Mouse (Mus musculus): Measurements from ENCODE around the gene Tmem56.

Gene Tmem56

DNA sequence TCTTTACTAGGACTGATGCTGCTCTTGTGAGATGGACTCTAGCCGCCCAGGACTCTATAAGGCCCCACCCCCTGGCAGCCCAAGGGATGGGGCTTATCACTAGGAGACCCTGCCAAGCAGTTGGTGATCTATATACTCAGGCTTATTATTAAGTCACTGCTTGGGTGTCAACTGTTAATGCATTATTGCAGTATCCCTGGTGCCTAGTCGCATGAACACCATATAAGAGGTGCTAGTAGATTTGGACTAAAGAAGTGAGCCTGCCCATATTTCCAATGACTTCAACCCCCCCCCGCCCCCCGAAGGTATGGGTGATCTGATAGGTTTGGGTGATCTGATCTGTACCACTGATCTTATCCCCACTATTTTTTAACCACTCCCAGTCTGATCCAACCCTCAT, at the start of gene Tmem56:
Gene Tmem56, minus strand, starts transcription at position 101 of the 400 bp plus-strand sequence.
- DNase-seq = no peak

DNA sequence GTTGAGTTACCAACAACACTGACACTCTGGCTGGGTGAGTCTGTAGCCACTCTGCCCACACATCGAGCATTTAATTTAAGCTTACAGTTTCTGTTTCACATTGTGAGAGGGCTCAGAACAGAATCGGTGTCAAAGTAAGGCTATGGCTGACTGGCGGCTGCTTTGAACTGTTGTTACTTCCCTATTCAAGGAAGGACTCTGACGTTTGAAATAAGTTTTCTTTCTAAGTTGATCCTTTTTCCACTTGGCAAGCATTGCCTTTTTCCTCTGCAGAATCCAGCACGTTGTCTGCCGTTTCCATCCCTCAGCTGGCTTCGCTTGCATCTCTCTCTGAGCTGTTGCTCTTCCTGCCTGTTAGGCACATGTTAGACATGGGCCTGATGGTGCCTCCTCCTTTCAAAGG, 47.3 kb upstream of the Tmem56 start:
- no peak for DNase-seq

DNA sequence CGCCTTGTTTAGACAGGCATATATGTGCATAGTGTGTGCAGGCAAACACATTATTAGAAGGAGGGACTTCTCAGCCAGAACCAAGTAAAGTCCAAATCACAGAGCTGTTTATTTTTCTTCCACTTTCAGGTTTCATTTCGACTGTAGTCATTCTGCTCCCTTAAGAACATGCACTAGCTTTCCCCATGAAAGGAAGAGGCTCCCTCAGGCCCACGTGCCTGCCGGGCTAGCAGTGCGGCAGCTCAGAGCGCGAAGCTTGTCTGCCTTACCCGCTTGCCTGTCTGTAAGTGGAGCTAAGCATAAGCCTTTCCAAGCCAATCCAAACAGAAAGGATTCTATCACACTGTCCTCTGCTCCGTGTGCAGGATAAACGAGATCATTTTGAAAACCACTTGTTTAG, 46.7 kb upstream of the Tmem56 start:
- no peak for DNase-seq

DNA sequence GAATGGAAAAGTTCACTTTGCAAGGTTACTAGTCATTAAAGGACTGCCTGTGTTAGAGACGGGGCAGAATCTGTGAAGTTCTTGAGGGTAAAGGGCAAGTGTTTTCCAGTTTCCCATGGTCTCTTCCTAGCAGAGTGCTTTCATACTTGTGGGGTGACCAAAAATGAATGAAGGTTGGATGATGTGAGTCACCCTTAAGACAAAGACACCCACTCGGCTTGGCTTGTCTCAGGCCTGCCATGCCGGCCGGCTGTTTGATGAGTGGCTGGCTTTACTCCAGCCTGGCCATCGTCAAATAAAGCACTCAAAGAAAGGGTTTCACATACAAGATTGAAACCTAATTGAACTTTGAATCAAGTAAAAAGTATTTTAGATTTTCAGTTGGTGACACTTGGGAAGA, 44.5 kb upstream of the Tmem56 start:
- no peak for DNase-seq

DNA sequence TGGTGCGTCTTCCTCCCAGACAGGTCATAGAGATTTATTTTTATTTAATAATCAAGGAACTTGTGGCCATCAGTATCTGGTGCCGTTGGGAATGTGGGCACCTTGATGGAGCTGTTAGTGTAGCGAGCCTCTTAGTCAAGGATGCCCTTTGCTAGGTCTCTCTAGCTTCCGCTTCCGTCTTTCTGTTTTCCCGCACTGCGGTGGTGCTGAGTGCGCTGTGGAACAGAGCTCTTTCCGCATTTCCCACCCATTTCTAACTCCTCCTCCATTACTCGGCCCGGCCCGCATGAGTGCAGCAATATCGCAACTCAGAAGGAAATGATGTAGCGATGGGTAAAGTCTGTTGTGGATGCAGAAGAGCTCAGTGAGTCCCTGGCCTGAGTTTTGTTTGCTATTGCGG, 40.5 kb upstream of the Tmem56 start:
- DNase-seq = no peak

DNA sequence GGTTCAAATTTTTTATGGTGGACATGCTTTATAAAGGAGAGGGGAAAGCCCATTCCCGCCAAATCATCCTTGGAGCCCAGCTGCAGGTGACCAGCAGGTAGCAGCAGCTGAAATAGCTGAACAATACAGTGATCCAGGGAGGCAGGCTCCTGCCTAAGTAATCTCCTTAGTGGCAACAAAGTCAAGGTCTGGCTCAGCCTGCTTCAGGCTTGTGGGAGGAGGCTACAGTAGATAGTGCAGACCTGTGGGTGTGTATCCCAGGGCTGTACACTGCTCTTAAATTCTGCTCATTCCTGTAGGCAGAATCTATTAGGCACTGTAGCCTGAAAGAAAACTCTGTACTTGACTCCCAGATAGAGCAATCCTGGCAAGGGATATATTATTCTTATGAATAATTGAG, 38.0 kb upstream of the Tmem56 start:
- no peak for DNase-seq

DNA sequence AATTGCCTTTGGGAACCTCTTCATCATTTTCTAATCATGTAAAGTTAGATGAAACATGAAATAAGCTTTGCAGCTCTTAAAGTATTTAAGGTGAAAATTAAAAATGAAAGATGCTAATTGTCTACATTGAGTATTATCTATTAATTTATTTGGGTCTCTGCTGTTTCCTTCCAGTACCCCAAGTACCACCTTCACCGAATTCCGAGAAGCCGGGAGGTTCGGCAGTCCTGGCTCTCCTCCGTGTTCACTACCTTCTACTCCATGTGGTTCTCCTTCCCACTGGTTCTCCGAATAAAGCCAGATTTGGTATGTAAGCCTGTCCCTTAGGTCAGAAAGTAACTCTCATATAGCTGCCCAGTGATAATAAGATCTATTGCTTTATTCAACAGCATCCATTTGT, 37.0 kb upstream of the Tmem56 start:
- DNase-seq = no peak

DNA sequence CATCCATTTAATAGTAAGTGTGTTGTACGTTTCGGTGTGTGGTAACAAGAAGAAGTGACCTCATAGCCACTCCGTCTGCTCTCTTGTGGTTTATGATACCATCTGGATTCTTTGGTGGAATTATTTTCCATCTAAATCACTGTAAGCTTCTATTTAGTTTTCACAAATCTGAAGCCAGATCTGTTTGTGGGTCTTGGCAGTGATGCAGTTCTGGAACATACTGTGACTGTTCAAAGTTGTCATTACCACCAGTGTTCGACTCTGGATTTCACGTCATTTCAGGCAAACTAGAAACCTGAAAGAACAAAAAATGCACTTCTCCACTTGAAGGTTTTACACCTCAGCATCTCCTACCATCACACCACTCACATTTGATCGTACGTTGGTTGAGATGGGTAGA, 32.6 kb upstream of the Tmem56 start:
- no peak for DNase-seq

DNA sequence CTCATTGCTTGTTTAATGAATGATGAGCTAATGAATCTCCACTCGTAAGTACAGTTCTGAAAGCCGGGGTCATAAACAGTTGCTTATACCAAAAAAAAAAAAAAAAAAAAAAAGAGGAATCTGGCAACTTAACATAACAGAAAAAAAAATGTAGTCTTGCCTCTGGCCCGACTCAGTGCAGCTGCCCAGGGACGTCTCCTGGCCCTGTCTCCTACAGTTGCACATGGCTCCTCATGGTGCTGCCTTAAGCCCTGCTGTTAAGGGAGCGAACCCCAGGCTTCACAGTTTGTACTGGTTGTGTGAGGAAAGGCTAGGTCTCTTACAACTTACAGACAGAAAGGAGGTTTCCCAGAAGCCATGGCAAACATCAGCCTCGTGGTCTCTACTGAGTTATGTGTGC, 31.3 kb upstream of the Tmem56 start:
- no peak for DNase-seq

DNA sequence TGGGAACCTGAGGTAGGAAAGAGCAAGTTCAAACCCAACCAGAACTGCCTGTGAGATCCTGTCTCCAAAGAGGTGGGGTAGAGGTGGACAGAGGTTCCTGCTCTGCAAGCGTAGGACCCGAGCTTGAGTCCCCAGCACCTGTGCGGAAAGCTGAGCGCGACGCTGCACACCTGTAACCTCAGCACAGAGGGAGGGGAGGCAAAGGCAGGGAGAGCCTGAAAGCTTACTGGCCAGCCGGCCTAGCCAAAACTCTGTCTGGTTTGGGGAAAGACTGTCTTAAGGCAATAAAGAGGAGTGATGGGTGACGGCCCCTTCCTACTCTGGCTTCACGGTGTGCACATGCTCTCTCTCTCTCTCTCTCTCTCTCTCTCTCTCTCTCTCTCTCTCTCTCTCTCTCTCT, 30.1 kb upstream of the Tmem56 start:
- DNase-seq = no peak

DNA sequence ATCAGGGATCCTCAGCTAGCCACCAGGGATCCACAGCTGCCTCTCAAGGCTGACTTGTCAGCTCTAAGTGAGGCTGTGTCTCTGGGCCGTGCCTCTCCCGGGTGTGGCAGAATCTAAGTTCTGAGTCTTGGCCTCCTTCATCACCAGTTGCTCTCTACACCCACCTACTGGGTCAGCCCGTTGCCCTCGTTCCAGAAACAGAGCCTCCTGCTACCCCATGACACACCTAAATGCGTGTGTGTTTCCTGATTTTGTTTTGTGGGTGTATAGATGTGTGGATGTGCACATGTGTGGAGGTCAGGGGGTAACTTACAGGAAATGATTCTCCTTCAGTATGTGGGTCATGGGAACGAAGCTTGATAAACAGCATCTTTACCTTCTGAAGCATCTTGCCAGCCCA, 29.5 kb upstream of the Tmem56 start:
- no peak for DNase-seq

DNA sequence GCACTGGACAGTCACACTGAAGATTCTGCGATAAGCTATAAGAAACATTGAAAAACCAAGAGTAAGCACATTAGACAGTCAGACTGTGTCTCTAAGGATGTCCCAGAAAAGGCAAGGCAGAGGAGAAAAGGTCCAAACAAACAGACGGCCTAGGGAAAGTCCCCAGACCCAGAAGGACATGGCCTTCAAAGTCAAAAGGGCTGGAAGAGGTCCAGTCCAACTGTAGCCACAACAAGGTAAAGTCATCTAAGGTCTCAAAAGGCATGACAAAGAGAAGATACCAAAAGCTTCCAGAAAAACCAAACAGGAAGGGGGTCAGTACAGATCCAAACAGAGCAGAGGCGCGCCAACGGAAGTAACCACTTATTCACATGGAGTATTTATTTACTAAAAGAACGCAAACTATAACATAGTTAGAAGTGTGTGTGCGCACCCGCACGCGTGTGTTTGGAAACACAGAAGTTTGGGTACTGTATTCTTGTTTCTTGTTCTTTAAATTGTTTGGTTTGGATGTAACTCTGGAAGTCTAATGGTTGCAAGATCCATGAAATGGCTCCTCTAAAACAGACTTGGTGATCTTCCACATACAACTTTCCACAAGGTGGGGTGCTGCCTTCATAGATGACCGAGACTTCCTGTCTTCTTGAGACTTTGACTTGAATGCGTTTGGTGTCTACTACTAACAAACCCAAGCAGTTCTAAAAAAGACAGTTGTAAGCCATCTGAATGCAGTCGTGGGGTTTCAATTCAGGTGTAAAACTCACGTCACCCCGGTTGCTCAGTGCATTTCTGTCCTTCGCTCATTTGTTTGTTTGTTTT, 27.2 kb upstream of the Tmem56 start:
- DNase-seq = no peak

DNA sequence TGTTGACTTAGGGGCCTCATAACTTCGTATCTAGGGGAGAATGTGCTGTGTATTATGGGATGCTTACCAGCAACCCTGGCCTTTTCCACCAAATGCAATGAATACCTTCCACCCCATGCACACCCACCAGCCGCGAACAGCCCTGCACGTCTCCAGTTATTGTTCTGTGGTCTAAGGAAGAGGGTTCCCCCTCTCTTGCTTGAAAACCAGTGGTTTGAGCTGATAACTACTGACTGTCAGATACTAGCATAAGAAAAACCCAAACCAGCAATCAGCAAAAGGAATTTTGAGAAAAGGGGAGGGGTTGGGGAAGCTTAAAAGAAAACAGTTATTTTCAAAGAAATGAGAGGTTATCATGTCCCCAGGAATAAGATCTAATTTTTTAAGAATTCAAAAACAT, 26.5 kb upstream of the Tmem56 start:
- no peak for DNase-seq

DNA sequence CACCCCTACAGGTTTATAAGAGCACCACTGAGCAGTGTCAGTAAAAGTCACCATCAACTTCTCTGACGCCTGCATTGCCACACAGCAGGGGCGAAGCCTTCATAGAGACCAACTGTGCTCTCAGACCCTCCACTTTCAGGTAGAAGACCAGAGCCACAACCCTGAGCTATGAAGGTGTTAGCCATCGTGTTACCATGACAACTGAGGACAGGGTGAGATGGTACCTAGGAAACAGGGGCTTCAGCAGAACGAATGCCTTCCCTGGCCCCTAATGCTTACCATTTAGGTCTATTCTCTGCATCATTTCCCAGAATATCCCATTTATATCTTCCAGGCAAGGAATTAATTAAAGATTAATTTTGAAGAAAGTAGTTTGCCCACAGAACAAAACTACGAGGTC, 26.0 kb upstream of the Tmem56 start:
- no peak for DNase-seq

DNA sequence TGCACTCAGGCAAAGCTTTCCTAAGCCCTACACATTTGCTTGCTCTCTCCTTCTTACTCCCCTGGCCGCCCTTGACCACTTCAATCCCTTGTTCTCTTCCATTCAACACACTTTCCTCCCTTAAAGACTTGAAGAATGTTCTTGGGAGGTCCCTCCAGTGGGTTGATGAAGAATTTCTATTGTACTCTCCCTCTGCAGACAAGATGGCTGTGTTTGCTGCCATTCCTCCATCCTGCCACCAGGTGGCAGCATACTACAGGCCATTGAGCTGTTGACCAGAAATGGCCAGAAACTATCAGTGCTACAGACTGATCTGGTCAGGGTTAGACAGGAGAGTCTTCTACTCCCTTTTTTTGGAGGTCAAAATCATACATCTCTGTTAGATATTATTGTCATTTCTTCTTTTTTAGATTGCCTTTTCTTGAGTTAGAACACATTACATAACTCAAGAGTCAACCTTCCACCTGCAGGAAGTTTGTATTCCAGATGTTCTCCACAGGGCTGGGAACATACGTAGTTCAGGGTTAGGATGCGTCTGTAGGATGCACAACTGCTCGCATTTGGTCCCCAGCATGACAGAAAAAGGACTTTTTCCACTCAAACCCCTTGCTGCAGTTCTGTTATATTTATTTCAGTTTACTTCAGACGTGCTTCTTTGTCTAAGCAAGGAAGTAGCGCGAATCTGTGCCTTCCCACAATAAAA, 24.8 kb upstream of the Tmem56 start:
- peak; percentile 73 to 80 for DNase-seq

DNA sequence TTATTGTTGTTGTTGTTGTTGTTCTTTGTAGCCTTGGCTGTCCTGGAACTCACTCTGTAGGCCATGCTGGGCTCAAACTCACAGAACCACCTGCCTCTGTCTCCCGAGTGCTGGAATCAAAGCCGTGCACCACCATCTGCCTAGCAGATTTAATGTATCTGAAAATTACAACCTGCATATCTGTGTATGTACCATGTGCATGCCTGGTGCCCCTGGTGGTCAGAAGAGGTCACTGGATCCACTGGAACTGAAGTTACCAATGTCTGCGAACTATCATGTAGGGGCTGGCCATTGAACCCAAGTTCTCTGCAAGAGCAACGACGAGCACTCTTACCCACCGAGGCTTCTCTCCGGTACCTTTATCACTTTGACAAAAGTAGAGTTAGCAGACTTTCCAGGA, 23.7 kb upstream of the Tmem56 start:
- no peak for DNase-seq

DNA sequence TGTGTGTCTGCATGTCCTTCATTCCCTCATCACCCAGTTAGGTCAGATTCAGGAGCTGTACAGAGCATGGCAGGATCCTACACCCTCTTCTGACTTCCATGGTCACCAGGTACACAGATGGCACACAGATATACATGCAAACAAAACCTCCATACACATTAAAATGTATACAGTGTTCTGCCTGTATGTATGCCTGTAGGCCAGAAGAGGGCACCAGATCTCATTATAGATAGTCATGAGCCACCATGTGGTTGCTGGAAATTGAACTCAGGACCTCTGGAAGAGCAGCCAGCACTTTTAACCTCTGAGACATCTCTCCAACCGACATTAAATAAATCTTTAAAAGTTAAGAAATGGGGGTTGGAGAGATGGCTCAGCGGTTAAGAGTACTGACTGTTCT, 11.3 kb upstream of the Tmem56 start:
- no peak for DNase-seq

DNA sequence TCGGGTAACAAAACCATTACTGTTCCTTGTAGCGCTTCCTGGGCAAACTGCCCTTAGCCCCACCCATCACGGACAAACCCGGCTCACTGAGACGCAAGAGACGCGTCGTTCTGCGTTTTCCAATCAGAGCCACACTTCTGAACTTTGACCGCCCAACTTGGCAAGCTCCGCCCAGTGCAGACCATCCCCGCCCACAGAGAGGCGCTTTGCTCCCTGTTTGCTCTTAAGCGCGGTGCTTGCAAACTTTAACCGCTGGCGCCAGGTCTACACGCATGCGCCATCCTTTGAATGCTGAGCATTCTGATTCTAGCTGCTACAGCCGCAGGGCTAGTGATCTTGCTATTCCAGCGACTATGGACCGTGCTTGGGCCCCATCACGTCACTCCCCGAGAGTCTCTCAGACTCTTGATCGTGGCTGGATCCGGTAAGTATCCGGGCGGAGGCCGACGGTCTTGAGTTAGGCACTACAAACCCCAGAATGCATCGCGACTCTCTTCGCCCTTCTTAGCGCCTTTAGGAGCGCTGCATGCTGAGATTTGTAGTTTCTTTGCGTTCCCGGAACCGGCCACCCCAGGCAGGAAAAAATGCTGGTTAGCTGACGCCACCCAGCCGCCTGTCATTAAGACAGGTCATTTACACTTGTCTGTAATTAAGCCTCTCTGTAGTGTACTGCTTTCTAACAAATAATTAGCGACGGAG, 8.8 kb upstream of the Tmem56 start, which contains the start of gene Alg14:
Gene Alg14, plus strand, starts transcription at position 214 of the 699 bp plus-strand sequence.
- peak; percentile 93 to 95 for DNase-seq

DNA sequence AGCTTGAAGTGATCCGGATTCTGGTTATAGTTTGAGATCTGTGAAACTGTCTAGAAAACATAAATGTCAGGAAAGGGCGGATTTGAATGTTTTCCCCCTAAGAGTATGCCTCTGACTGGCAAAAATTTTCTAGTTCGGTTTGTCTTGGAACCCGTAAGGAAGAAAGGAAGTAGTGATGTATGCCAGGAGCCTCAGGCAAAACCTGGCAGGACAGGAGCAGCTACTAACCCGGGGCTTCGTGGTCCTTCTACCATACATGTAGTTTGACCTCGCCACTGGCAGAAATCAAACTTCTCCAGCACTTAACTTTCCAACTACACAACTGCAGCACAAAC, 8.3 kb upstream of the Tmem56 start:
- no peak for DNase-seq

DNA sequence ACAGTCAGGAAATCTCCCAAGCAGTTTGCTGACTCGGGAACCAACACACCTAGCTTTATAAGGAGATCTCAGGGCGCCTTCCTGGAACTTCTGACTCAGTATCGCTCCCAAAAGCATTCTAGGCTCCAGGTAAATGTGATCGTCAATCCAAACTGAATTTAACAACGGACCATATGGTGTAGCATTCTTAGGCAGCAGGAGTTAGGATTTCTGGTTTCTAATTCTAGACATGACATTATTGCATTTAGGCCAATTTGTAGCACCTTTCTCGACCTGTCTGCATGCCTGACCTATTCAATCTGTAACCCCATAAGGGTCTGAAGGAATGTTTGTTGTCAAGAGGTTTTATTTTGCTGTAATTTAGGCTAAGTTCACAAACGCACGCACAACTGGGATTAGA, 7.8 kb upstream of the Tmem56 start:
- DNase-seq = peak in 1 of 2 experiments; percentile 43

DNA sequence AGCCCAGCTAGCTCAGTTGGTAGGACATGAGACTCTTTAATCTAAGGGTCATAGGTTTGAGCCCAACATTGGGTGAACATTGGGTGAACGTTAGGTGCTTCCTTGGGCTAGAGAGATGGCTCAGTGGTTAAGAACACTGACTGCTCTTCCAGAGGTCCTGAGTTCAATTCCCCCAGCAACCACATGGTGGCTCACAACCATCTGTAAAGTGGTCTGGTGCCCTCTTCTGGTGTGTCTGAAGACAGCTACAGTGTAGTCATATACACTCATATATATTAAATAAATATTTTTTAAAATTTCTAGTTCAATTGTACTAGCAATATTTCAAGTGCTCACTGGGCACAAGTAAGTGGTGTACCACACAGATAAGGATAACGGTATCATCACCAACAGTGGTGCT, 4.3 kb upstream of the Tmem56 start:
- DNase-seq = no peak

DNA sequence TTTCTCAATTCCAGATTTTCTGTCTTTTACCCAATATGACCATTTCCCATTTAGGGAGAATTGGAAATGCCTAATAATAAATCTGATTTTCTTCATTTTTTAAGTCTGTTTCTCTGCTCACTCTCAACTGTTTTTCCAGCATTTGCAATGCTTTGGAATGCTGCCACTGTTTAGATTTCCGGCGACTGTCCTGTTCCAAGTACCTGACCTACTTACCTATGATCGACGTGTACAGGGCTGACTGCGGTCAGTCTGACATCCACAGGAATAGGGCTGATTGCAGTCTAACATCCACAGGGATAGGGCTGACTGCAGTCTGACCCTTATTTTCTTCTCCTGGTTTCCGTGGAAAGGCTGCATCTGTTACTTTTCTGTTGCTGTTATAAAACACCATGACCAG, 2.3 kb upstream of the Tmem56 start:
- DNase-seq = peak; percentile 56 to 65

DNA sequence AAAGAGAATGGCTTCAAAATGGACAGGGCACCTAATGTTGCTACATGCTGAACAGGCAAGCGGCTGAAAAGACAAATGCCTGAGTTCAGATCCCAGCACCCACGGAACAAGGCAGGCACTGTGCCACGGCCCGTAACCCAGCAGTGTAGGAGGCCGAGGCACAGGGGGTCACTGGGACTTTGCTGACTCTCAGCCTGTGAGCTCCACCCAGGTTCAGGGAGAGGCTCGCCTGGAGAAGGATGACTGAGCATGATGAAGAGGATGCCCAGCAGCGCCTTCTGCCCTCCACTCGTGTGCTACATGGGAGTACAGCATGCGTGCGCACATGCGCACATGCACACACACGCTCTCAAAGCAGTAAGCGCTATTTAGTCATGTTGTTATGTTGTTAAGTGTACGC, 3.2 kb downstream of the Tmem56 start:
- no peak for DNase-seq

DNA sequence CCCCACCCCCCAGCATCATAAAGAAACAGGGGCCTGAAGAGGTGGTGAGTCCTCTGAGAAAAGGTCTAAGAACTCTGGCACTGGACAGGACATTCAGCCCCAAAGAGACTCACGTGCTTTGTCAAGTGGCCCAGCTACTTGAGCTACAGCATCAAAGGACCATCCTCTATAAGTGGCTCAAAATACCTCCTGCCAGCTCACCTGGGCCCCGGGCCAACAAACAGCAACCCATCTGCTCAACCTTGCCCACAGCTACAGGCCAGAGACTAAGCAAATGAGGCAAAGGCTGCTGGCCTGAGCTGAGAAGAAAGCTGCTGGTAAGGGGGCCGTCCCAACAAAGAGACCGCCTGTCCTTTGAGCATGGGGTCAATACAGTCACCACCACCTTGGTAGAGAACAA, 5.3 kb downstream of the Tmem56 start:
- peak; percentile 92 to 94 for DNase-seq

Measured in cerebellum, postnatal 36 days (tissue).